Mouse (Mus musculus) heart, postnatal 0 days (tissue): ENCODE results near the gene Adgrf5.

Experiments used
- CTCF ChIP-seq: IDR thresholded peaks from 2 replicates; pipeline ENCODE4 v1.5.1; 2016; ENCODE audit warnings: antibody characterized with exemption, control low read depth, low read depth
- EP300 ChIP-seq: IDR thresholded peaks from 2 replicates; pipeline ENCODE4 v1.6.1; 2016; ENCODE audit warnings: antibody characterized with exemption, low read depth

DNA sequence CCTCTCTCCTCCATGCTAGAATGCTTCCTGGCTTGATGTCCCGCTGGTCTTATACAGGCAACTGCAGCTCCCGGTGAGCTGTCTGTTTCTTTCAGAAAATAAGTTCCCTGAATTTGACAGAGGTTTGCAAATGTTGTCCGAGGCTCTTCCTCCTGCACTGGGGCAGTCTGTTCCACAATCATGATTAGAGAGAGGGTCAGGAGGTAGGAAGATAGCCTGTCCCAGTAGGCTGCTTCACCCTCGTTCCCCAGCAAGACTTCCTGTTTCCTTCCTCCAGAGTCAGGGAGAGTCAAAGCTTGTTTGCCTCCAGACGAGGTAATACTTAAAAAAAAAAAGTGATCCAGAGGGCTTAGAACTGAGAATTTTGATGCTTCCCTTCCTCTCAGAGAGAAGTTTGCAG lies 16.3 kb downstream of the Adgrf5 start:
- no peak for TF ChIP-seq CTCF
- TF ChIP-seq EP300 = no peak
